Mouse (Mus musculus): Measurements from ENCODE around the gene Olfr122. TPM values are rescaled to one million over a fixed set of nuclear protein-coding genes. Genes with fewer than 3 reads are reported as not detected.

Olfr122 gene
- polyA plus RNA-seq (2012): not detected in 2 replicates

- no peak for TF ChIP-seq GATA1 (IDR thresholded peaks at IDR 0.05; ENCODE audit: low read length)
These were observed at the start of gene Olfr122 for GRCm38 (mm10) chr17:37768307-37768706. Olfr122 (plus strand) TSS chr17:37768607.

GRCm38 (mm10) chr17:37721508-37721907 is 46.9 kb upstream of the Olfr122 start, which contains the start of gene Olfr120:
Olfr120 (plus strand) TSS chr17:37721808.
- no peak for TF ChIP-seq GATA1 (IDR thresholded peaks at IDR 0.05; ENCODE audit: low read length)

- no peak for TF ChIP-seq GATA1 (IDR thresholded peaks at IDR 0.05; ENCODE audit: low read length)
These were observed 30.3 kb upstream of the Olfr122 start for GRCm38 (mm10) chr17:37738070-37738469.

- TF ChIP-seq GATA1 (IDR thresholded peaks at IDR 0.05; ENCODE audit: low read length): no peak
These were observed 24.8 kb downstream of the Olfr122 start, which contains the start of gene Olfr123 for GRCm38 (mm10) chr17:37793229-37793628. Olfr123 (plus strand) TSS chr17:37793529.

- TF ChIP-seq GATA1 (IDR thresholded peaks at IDR 0.05; ENCODE audit: low read length): no peak
These were observed 31.2 kb downstream of the Olfr122 start, which contains the start of gene Olfr124 for GRCm38 (mm10) chr17:37799588-37799987. Olfr124 (plus strand) TSS chr17:37799888.

Other genes starting within 250 kb of the Olfr122 start
- gene Olfr112, start 199.2 kb upstream of the Olfr122 start, polyA plus RNA-seq (2012): not detected in 2 replicates
- not detected in 2 replicates for gene Olfr113, start 190.9 kb upstream of the Olfr122 start, polyA plus RNA-seq (2012)
- not detected in 2 replicates for gene Olfr114, start 175.9 kb upstream of the Olfr122 start, polyA plus RNA-seq (2012)
- gene Olfr115, start 141.5 kb upstream of the Olfr122 start, polyA plus RNA-seq (2012): not detected in 2 replicates
- gene Olfr116, start 141.4 kb upstream of the Olfr122 start, polyA plus RNA-seq (2012): not detected in 2 replicates
- gene Olfr117, start 104.8 kb upstream of the Olfr122 start, polyA plus RNA-seq (2012): not detected in 2 replicates
- gene Olfr118, start 101.6 kb upstream of the Olfr122 start, polyA plus RNA-seq (2012): not detected in 2 replicates
- gene Olfr119, start 72.0 kb upstream of the Olfr122 start, polyA plus RNA-seq (2012): not detected in 2 replicates
- gene Olfr120, start 46.8 kb upstream of the Olfr122 start, polyA plus RNA-seq (2012): not detected in 2 replicates
- gene Olfr121, start 19.8 kb upstream of the Olfr122 start, polyA plus RNA-seq (2012): not detected in 2 replicates
- gene Olfr123, start 24.9 kb downstream of the Olfr122 start, polyA plus RNA-seq (2012): not detected in 2 replicates
- not detected in 2 replicates for gene Olfr124, start 31.3 kb downstream of the Olfr122 start, polyA plus RNA-seq (2012)
- gene Olfr125, start 64.3 kb downstream of the Olfr122 start, polyA plus RNA-seq (2012): not detected in 2 replicates
- gene Olfr126, start 78.9 kb downstream of the Olfr122 start, polyA plus RNA-seq (2012): not detected in 2 replicates
- gene Olfr127, start 131.8 kb downstream of the Olfr122 start, polyA plus RNA-seq (2012): not detected in 2 replicates
- not detected in 2 replicates for gene Olfr128, start 151.9 kb downstream of the Olfr122 start, polyA plus RNA-seq (2012)
- gene Olfr761, start 184.5 kb downstream of the Olfr122 start, polyA plus RNA-seq (2012): not detected in 2 replicates

All from G1E-ER4 (cell line).